Mouse (Mus musculus) liver, embryonic 14.5 days (tissue): ENCODE results near the gene BC037034. TPM values are rescaled to one million over a fixed set of nuclear protein-coding genes. Genes with fewer than 3 reads are reported as not detected.

ENCODE experiments used
- ATAC-seq: fragments of 200-750 bp; cut with Nextera tagmentation; 2 replicates; pipeline ENCODE4 v1.8.0; 2017; ENCODE audit warnings: moderate number of reproducible peaks, mild to moderate bottlenecking, moderate library complexity; ENCODE audit not compliant: insufficient read depth
- DNase-seq, 3 experiments: peaks; one replicate each; pipeline ENCODE4 v3.0.0-alpha.2; 2012 to 2013; ENCODE audit warnings: low read depth in 3 of 3, low spot score in 3 of 3
- H3K27ac ChIP-seq: fragments of 300-500 bp; sonication (generic); 2 replicates; pipeline ENCODE4 v1.5.1; 2014; ENCODE audit warnings: moderate library complexity, mild to moderate bottlenecking, control low read depth, inconsistent platforms
- H3K27me3 ChIP-seq: fragments of 300-500 bp; sonication (generic); 2 replicates; pipeline ENCODE4 v1.6.1; 2014; ENCODE audit warnings: mild to moderate bottlenecking, low read length, moderate library complexity; ENCODE audit not compliant: control insufficient read depth, insufficient read depth
- H3K36me3 ChIP-seq: fragments of 300-500 bp; sonication (generic); replicated peaks from 2 replicates; pipeline ENCODE4 v1.6.1; 2014; ENCODE audit warnings: low read depth; ENCODE audit not compliant: control insufficient read depth, insufficient read depth
- H3K4me1 ChIP-seq, 2 experiments: fragments of 200-500 bp in 1 of 2; fragments of 300-500 bp in 1 of 2; sonication (generic) in 1 of 2; replicated peaks; 2 replicates each; pipeline ENCODE4 v1.6.1; 2012 to 2014; ENCODE audit warnings: antibody characterized with exemption in 1 of 2, inconsistent platforms in 1 of 2, low read length in 1 of 2; ENCODE audit not compliant: control insufficient read depth in 2 of 2, insufficient read depth in 2 of 2
- H3K4me2 ChIP-seq: fragments of 300-500 bp; sonication (generic); 2 replicates; pipeline ENCODE4 v1.6.1; 2014; ENCODE audit warnings: low read depth, mild to moderate bottlenecking, control low read depth, moderate library complexity
- H3K4me3 ChIP-seq, 2 experiments: fragments of 200-500 bp in 1 of 2; fragments of 300-500 bp in 1 of 2; sonication (generic) in 1 of 2; 2 replicates each; pipeline ENCODE4 v1.5.1; 2012 to 2014; ENCODE audit warnings: low read depth in 2 of 2, low read length in 2 of 2, mild to moderate bottlenecking in 2 of 2, control low read depth in 1 of 2, inconsistent platforms in 1 of 2, moderate library complexity in 1 of 2; ENCODE audit not compliant: insufficient read depth in 1 of 2
- H3K9ac ChIP-seq: fragments of 300-500 bp; sonication (generic); replicated peaks from 2 replicates; pipeline ENCODE4 v1.6.1; 2014; ENCODE audit warnings: mild to moderate bottlenecking, control low read depth, moderate library complexity
- H3K9me3 ChIP-seq: fragments of 300-500 bp; sonication (generic); 2 replicates; pipeline ENCODE4 v1.6.1; 2016; ENCODE audit warnings: low read length, mixed read lengths; ENCODE audit not compliant: control insufficient read depth
- CTCF ChIP-seq: IDR thresholded peaks from 2 replicates; pipeline ENCODE4 v1.5.1; 2016; ENCODE audit warnings: antibody characterized with exemption, low read depth, control low read depth
- EP300 ChIP-seq: IDR thresholded peaks from 2 replicates; pipeline ENCODE4 v1.6.1; 2016; ENCODE audit warnings: antibody characterized with exemption, low read depth
- WGBS: fragments of 180-500 bp; shearing (Covaris S2); extraction: QIAGEN DNeasy Blood & Tissue Kit; methylation state at CpG from one replicate; pipeline ENCODE4 v1.1.7; 2014; ENCODE audit not compliant: insufficient replicate concordance; 5-methylcytosine and 5-hydroxymethylcytosine counted together
- polyA plus RNA-seq, 2 experiments: library from polyadenylated mRNA; depleted of rRNA in 1 of 2; stranded (reverse) in 1 of 2; unstranded in 1 of 2; fragments of >200 nt; fragmentation: Nextera tagmentation in 1 of 2; extraction: Ambion mirVana in 1 of 2; gene quantifications; 2 replicates each; pipeline versions ENCODE4 v1.2.1 to v1.2.3; 2012 to 2014

Gene BC037034
- polyA plus RNA-seq, 2 experiments = 1.9 to 22.4 TPM

DNA sequence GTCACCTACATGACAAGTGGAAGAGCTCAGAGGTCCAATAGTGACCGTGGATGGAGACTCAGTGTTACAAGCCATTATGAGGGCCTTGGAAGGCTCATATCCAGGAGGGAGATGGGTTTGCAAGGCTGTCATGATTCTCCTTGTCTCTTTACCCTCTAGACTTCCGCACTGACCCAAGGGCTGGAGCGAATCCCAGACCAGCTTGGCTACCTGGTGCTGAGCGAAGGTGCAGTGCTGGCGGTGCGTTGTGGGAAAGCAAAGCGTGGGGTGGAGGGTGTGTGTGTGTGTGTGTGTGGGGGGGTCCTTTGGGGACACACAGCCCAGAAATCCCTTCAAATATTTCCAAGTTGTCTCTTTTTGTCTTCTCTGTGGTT, 7.8 kb downstream of the BC037034 start:
- Histone ChIP-seq H3K4me1 (peaks cover 18 to 28% of the 10 kb centered on the region in 2 experiments), H3K4me2 (peak overlapping the region; percentile 82), H3K36me3 (peaks cover 6% of the 10 kb centered on the region), H3K27ac (peak overlapping the region; percentile 41), H3K9me3 (no peaks in the 10 kb centered on the region), H3K27me3 (no peaks in the 10 kb centered on the region), H3K4me3 (peak overlapping the region; percentile 71 to 76), H3K9ac (peak overlapping the region; percentile 68)
- no peak for TF ChIP-seq EP300
- no peak for TF ChIP-seq CTCF
- ATAC-seq = 0 out of 2 replicates have a peak, but pooled peaks have one; percentile 0
- no peak for DNase-seq
- 11% methylated on average over 7 of the region's 7 CpGs for WGBS

DNA sequence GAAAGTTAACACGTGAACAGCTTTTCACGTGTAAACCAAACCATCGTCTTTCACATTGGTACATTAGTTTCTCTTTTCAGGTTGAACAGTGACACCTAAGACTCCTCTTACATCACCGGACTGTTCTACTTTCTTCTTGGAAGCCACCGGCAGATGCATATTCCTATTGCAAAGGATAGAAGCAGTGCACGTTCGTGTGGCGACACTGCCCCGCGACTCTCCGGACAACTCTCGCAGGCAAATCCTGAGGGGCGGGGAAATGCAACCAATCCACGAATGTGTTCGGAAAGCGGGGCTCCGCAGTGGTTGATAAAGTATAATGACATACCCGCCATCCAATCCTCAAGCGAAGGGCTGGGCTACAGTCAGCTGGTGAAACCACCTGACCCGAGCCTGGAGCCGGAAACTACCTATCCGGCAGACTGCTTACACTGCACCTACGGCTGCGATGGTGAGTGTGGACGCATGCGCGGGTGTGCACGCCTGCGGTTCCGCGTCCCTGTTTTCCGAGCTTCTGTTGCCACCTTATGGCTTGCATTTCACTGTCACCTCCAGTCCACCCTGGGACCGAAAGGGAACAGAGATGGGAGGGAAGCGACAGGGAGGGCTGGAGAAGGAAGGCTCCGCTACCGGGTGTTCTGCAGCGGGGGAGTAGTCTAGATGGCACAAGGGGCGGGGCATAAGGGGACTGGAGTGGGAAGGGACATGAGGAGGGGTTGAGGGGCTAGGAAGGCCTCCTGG, 8.3 kb downstream of the BC037034 start, which contains the start of gene Lamtor4:
Gene Lamtor4, plus strand, starts transcription at position 130 of the 741 bp plus-strand sequence.
- peaks cover 14 to 22% of the 10 kb centered on the region in 2 experiments for H3K4me1 ChIP-seq
- peak within 1 kb of the TSS; percentile 82 for H3K4me2 ChIP-seq
- ATAC-seq = peak; percentile 99
- TF ChIP-seq CTCF (peak; percentile 43), EP300 (no peak)
- H3K36me3 ChIP-seq = peaks cover 6% of the 10 kb centered on the region
- H3K27ac ChIP-seq = peak within 1 kb of the TSS; percentile 41
- H3K9me3 ChIP-seq = no peaks in the 10 kb centered on the region
- peak; percentile 94 to 95 (median 95) for DNase-seq
- no peaks in the 10 kb centered on the region for H3K27me3 ChIP-seq
- H3K9ac ChIP-seq = peak within 1 kb of the TSS; percentile 68
- WGBS = under 1% methylated on average over 38 of the region's 38 CpGs
- H3K4me3 ChIP-seq = peak within 1 kb of the TSS; percentile 71 to 76

DNA sequence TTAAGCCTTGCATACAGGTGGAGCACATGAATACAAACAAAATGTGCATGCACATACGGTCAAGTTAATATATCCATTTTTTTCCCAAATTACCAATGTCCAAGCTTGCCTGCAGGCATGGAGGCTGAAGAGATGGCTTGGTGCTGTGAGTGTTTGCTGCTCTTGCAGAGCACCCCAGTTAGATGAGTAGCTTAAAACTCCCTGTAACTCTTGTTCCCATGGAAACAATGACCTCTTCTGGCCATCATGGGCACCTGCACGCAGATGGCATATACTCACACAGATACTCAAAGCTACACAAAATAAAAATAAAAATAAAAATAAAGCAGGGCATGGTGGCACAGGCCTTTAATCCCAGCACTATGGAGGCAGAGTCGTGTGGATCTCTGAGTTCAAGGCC, 10.8 kb downstream of the BC037034 start:
- Histone ChIP-seq H3K9ac (no peak overlapping the region), H3K9me3 (no peaks in the 10 kb centered on the region), H3K36me3 (no peaks in the 10 kb centered on the region), H3K4me1 (peaks cover 5 to 10% of the 10 kb centered on the region in 2 experiments), H3K27me3 (no peaks in the 10 kb centered on the region), H3K4me2 (no peak overlapping the region), H3K27ac (no peak overlapping the region), H3K4me3 (no peak overlapping the region)
- 75% methylated on average over 3 of the region's 3 CpGs for WGBS
- ATAC-seq (no peak), DNase-seq (no peak)
- TF ChIP-seq EP300 (no peak), CTCF (0 out of 2 replicates have a peak, but pooled peaks have one; percentile 24)

DNA sequence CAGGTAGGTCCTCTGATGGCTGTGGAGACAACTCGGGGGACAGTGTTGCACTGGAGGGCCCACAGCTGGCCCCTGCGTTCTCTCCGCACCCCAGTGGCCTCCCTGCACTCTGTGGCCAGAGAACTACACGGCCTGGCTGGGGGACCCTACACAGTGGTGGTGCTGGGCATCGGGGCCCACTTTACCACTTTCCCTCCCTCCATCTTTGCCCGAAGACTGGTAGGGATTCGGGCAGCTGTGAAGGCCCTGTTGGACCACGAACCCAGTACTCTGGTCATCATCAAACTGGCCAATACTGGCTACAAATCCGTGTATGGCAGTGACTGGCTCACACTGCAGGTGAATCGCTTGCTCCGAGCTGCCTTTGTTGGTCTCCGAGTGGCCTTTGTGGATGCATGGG, 12.7 kb downstream of the BC037034 start:
- Histone ChIP-seq H3K9ac (no peak overlapping the region), H3K9me3 (no peaks in the 10 kb centered on the region), H3K36me3 (no peaks in the 10 kb centered on the region), H3K4me2 (no peak overlapping the region), H3K27ac (no peak overlapping the region), H3K4me1 (peaks cover 3 to 4% of the 10 kb centered on the region in 2 experiments), H3K4me3 (no peak overlapping the region), H3K27me3 (no peaks in the 10 kb centered on the region)
- WGBS = 75% methylated on average over 12 of the region's 12 CpGs
- ATAC-seq (no peak), DNase-seq (no peak)
- TF ChIP-seq EP300 (no peak), CTCF (no peak)

DNA sequence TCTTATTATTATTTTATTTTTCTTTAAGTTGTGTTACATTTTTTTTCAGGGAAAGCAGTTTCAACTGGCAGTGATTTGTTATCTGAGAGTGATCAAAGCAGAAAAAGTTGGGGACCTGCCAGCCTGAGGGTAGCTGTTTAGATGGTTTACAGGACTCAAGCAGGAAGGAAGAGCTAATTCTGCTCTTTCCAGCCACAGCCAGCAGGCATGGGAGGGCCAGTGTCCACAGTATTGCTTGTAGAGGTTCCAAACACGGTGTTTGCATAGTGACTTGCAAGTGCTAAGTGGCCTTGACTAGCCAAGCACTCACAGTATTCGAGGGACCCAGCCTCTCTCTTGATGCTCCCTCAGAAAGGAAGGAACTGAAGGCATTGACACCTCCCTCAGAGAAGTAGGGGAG, 22.3 kb downstream of the BC037034 start:
- TF ChIP-seq CTCF = no peak
- TF ChIP-seq EP300 = no peak
- 6% methylated on average over 2 of the region's 2 CpGs for WGBS
- DNase-seq (no peak), ATAC-seq (no peak)
- no peak overlapping the region for H3K27ac ChIP-seq
- H3K4me2 ChIP-seq = no peak overlapping the region
- no peaks in the 10 kb centered on the region for H3K9me3 ChIP-seq
- no peak overlapping the region for H3K4me3 ChIP-seq
- no peaks in the 10 kb centered on the region for H3K4me1 ChIP-seq
- H3K27me3 ChIP-seq = no peaks in the 10 kb centered on the region
- H3K36me3 ChIP-seq = no peaks in the 10 kb centered on the region
- no peak overlapping the region for H3K9ac ChIP-seq
